Mouse (Mus musculus) embryonic facial prominence, embryonic 14.5 days (tissue): ENCODE data around the gene Arl8a. TPM values are rescaled to one million over a fixed set of nuclear protein-coding genes. Genes with fewer than 3 reads are reported as not detected.
"Not testable (repeated sequence)": the region's sequence is repeated elsewhere in the genome, so short reads cannot be mapped to it uniquely, and the experiment has no call there.

Source experiments
- ATAC-seq: fragments of 200-750 bp; cut with Nextera tagmentation; 2 replicates; pipeline ENCODE4 v1.8.0; 2017; ENCODE audit warnings: low read depth, moderate number of reproducible peaks, moderate TSS enrichment
- DNase-seq: peaks from one replicate; pipeline ENCODE4 v3.0.0-alpha.2; 2015; ENCODE audit warnings: low spot score
- H3K27ac ChIP-seq: fragments of 300-500 bp; sonication (generic); replicated peaks from 2 replicates; pipeline ENCODE4 v1.5.1; 2014; ENCODE audit warnings: low read depth, mild to moderate bottlenecking, low read length, moderate library complexity
- H3K27me3 ChIP-seq: fragments of 300-500 bp; sonication (generic); replicated peaks from 2 replicates; pipeline ENCODE4 v1.6.1; 2014; ENCODE audit warnings: low read length; ENCODE audit not compliant: control insufficient read depth, insufficient read depth
- H3K36me3 ChIP-seq: fragments of 300-500 bp; sonication (generic); 2 replicates; pipeline ENCODE4 v1.6.1; 2014; ENCODE audit warnings: low read length, mixed read lengths; ENCODE audit not compliant: control insufficient read depth, insufficient read depth
- H3K4me1 ChIP-seq: fragments of 300-500 bp; sonication (generic); 2 replicates; pipeline ENCODE4 v1.6.1; 2014; ENCODE audit warnings: antibody characterized with exemption, low read length; ENCODE audit not compliant: control insufficient read depth, insufficient read depth
- H3K4me2 ChIP-seq: fragments of 300-500 bp; sonication (generic); 2 replicates; pipeline ENCODE4 v1.6.1; 2014; ENCODE audit warnings: low read depth, mild to moderate bottlenecking, low read length, moderate library complexity, mixed read lengths
- H3K4me3 ChIP-seq: fragments of 300-500 bp; sonication (generic); 2 replicates; pipeline ENCODE4 v1.5.1; 2014; ENCODE audit warnings: low read depth, mild to moderate bottlenecking, low read length
- H3K9ac ChIP-seq: fragments of 300-500 bp; sonication (generic); 2 replicates; pipeline ENCODE4 v1.6.1; 2014; ENCODE audit warnings: low read depth, mild to moderate bottlenecking, low read length, moderate library complexity, mixed read lengths
- H3K9me3 ChIP-seq: fragments of 300-500 bp; sonication (generic); 2 replicates; pipeline ENCODE4 v1.6.1; 2016; ENCODE audit warnings: low read length; ENCODE audit not compliant: control insufficient read depth
- WGBS: fragments of 180-500 bp; shearing (Covaris S2); extraction: QIAGEN DNeasy Blood & Tissue Kit; methylation state at CpG from one replicate; pipeline ENCODE4 v1.1.7; 2014; 5-methylcytosine and 5-hydroxymethylcytosine counted together
- polyA plus RNA-seq: library from polyadenylated mRNA; unstranded; fragments of >200 nt; fragmentation: Nextera tagmentation; extraction: Ambion mirVana; gene quantifications from 2 replicates; pipeline ENCODE4 v1.2.1, GENCODE M21; 2014

Arl8a gene
- polyA plus RNA-seq, 1 experiment from 2014 or later = 74.7 TPM

GRCm38 (mm10) chr1:135187016-135187415, 40.4 kb downstream of the Arl8a start:
- H3K27me3 ChIP-seq, ATAC-seq, H3K27ac ChIP-seq, H3K9ac ChIP-seq, H3K9me3 ChIP-seq, H3K4me3 ChIP-seq, H3K36me3 ChIP-seq, H3K4me1 ChIP-seq, DNase-seq, H3K4me2 ChIP-seq: not testable (repeated sequence)
- WGBS = 35% methylated on average over 2 of the region's 2 CpGs

- no peaks in the 10 kb centered on the region for H3K36me3 ChIP-seq
- no peaks in the 10 kb centered on the region for H3K27me3 ChIP-seq
- ATAC-seq (no peak), DNase-seq (peak; percentile 76)
- no peaks in the 10 kb centered on the region for H3K9me3 ChIP-seq
- no peak overlapping the region for H3K9ac ChIP-seq
- no peak overlapping the region for H3K4me3 ChIP-seq
- H3K4me2 ChIP-seq = no peak overlapping the region
- no peaks in the 10 kb centered on the region; the same call in 1 of the 2 replicates for H3K4me1 ChIP-seq
- 24% methylated on average over 3 of the region's 3 CpGs for WGBS
- H3K27ac ChIP-seq = no peak overlapping the region
Measured at GRCm38 (mm10) chr1:135188197-135188596, 41.6 kb downstream of the Arl8a start.

GRCm38 (mm10) chr1:135189186-135189585, 42.6 kb downstream of the Arl8a start:
- 90% methylated on average over 4 of the region's 4 CpGs for WGBS
- DNase-seq = no peak
- Histone ChIP-seq H3K27me3 (no peaks in the 10 kb centered on the region), H3K36me3 (no peaks in the 10 kb centered on the region), H3K4me1 (no peaks in the 10 kb centered on the region; the same call in 1 of the 2 replicates), H3K27ac (no peak overlapping the region), H3K9me3 (no peaks in the 10 kb centered on the region), H3K4me2 (no peak overlapping the region), H3K4me3 (no peak overlapping the region), H3K9ac (no peak overlapping the region)
- no peak for ATAC-seq

GRCm38 (mm10) chr1:135194335-135194734, 47.7 kb downstream of the Arl8a start:
- H3K27ac ChIP-seq, ATAC-seq, H3K9ac ChIP-seq, H3K36me3 ChIP-seq, H3K4me1 ChIP-seq, DNase-seq, H3K4me2 ChIP-seq, H3K4me3 ChIP-seq, H3K9me3 ChIP-seq, H3K27me3 ChIP-seq: not testable (repeated sequence)
- WGBS = 77% methylated on average over 5 of the region's 5 CpGs

GRCm38 (mm10) chr1:135195907-135196440, 49.4 kb downstream of the Arl8a start:
- no peaks in the 10 kb centered on the region for H3K27me3 ChIP-seq
- no peaks in the 10 kb centered on the region for H3K36me3 ChIP-seq
- DNase-seq (no peak), ATAC-seq (no peak)
- no peak overlapping the region for H3K4me3 ChIP-seq
- no peak overlapping the region for H3K27ac ChIP-seq
- WGBS = 74% methylated on average over 6 of the region's 6 CpGs
- 0 out of 2 replicates have a peak, but pooled peaks cover 8% of the 10 kb centered on the region for H3K4me1 ChIP-seq
- H3K9ac ChIP-seq = no peak overlapping the region
- no peak overlapping the region for H3K4me2 ChIP-seq
- H3K9me3 ChIP-seq = no peaks in the 10 kb centered on the region

GRCm38 (mm10) chr1:135198412-135198811, 51.8 kb downstream of the Arl8a start:
- WGBS = 36% methylated on average over 5 of the region's 5 CpGs
- H3K27me3 ChIP-seq = no peaks in the 10 kb centered on the region
- no peak for DNase-seq
- 0 out of 2 replicates have a peak, but pooled peaks cover 8% of the 10 kb centered on the region for H3K4me1 ChIP-seq
- no peaks in the 10 kb centered on the region for H3K9me3 ChIP-seq
- ATAC-seq = no peak
- no peak overlapping the region for H3K9ac ChIP-seq
- H3K4me3 ChIP-seq = no peak overlapping the region
- peak overlapping the region; percentile 72 for H3K27ac ChIP-seq
- no peaks in the 10 kb centered on the region for H3K36me3 ChIP-seq
- H3K4me2 ChIP-seq = no peak overlapping the region

GRCm38 (mm10) chr1:135199014-135199819, 52.6 kb downstream of the Arl8a start:
- peak overlapping the region; percentile 72 for H3K27ac ChIP-seq
- peak; percentile 96 for ATAC-seq

GRCm38 (mm10) chr1:135200400-135200799, 53.8 kb downstream of the Arl8a start:
- 79% methylated on average over 4 of the region's 4 CpGs for WGBS

More at GRCm38 (mm10) chr1:135199014-135199819, 52.6 kb downstream of the Arl8a start:
- Histone ChIP-seq H3K4me3 (peak overlapping the region; percentile 2; the same call in 1 of the 2 replicates), H3K9ac (no peak overlapping the region), H3K27me3 (no peaks in the 10 kb centered on the region), H3K36me3 (no peaks in the 10 kb centered on the region), H3K9me3 (no peaks in the 10 kb centered on the region), H3K4me2 (peak overlapping the region; percentile 45), H3K4me1 (0 out of 2 replicates have a peak, but pooled peaks cover 8% of the 10 kb centered on the region)
- DNase-seq = peak; percentile 93
- 2% methylated on average over 20 of the region's 21 CpGs for WGBS

More at GRCm38 (mm10) chr1:135200400-135200799, 53.8 kb downstream of the Arl8a start:
- no peak for DNase-seq
- H3K36me3 ChIP-seq = no peaks in the 10 kb centered on the region
- 0 out of 2 replicates have a peak, but pooled peaks cover 10% of the 10 kb centered on the region for H3K4me1 ChIP-seq
- H3K27ac ChIP-seq = no peak overlapping the region
- H3K27me3 ChIP-seq = no peaks in the 10 kb centered on the region
- H3K9ac ChIP-seq = no peak overlapping the region
- no peak overlapping the region for H3K4me2 ChIP-seq
- no peaks in the 10 kb centered on the region for H3K9me3 ChIP-seq
- no peak overlapping the region for H3K4me3 ChIP-seq
- ATAC-seq = no peak
